Mouse (Mus musculus) thymus, adult 18-20 months (tissue): ENCODE results near the gene Sdr16c6.

Experiments used
- DNase-seq, 2 experiments: peaks; one replicate each; pipeline ENCODE4 v3.0.0; 2022; ENCODE audit warnings: mixed read lengths in 2 of 2

Gene Sdr16c6

GRCm38 (mm10) chr4:4077372-4077771 lies at the start of gene Sdr16c6:
TSS of gene Sdr16c6 (minus strand) at chr4:4077522.
- DNase-seq = no peak

- no peak for DNase-seq
Measured at GRCm38 (mm10) chr4:4080180-4080579, 2.9 kb upstream of the Sdr16c6 start.

- no peak for DNase-seq
Measured at GRCm38 (mm10) chr4:4079132-4079531, 1.8 kb upstream of the Sdr16c6 start.

GRCm38 (mm10) chr4:4076001-4076400 lies 1.3 kb downstream of the Sdr16c6 start:
- no peak for DNase-seq
